Mouse (Mus musculus): ENCODE measurements around the gene Ino80e. TPM values are rescaled to one million over a fixed set of nuclear protein-coding genes. Genes with fewer than 3 reads are reported as not detected.

The Ino80e gene
- total and polyA plus RNA-seq, 2 experiments from 2014 or later = 16.6 to 37.0 TPM

DNA sequence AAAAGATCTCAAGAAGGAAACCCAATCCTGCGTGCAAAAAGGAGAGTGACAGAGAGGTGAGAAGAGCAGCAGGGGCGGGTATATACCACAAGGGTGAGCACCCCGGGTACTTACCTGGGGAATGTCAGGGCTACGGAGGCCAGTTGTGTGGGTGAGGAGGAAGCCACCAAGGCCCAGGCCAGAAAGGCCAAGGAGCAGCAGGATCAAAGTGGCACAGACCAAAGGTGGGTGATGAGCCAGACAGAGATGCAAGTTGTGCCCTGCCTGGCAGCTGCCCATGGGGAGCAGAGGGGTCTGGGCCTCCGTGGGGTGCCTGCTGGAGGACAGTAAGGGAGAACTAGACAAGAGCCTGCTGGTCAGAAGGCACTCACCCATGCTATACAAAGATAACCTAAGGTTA, 34.7 kb upstream of the Ino80e start:
- ATAC-seq (ENCODE audit: insufficient read depth, low read depth) (no peak), DNase-seq (ENCODE audit: low spot score) (no peak)
- no peaks in the 10 kb centered on the region for H3K9me3 ChIP-seq (replicated peaks; ENCODE audit: control insufficient read depth, low read length)
- peaks cover 10% of the 10 kb centered on the region; the same call in 1 of the 2 replicates for H3K4me1 ChIP-seq (ENCODE audit: control insufficient read depth, insufficient read depth)
- no peak for TF ChIP-seq CTCF (IDR thresholded peaks at IDR 0.05; ENCODE audit: low read depth)
- no peak for TF ChIP-seq EP300 (IDR thresholded peaks at IDR 0.05; ENCODE audit: low read depth)
- 0 out of 2 replicates have a peak, but pooled peaks cover under 1% of the 10 kb centered on the region for H3K36me3 ChIP-seq (replicated peaks; ENCODE audit: control insufficient read depth, insufficient read depth, low read length)
- peak overlapping the region; percentile 86 for H3K4me2 ChIP-seq (ENCODE audit: low read depth, low read length)
- WGBS = 82% methylated on average over 5 of the region's 5 CpGs
- no peaks in the 10 kb centered on the region for H3K27me3 ChIP-seq (ENCODE audit: control insufficient read depth, insufficient read depth, low read length)
- H3K4me3 ChIP-seq (ENCODE audit: low read depth, low read length) = no peak overlapping the region
- no peak overlapping the region for H3K9ac ChIP-seq (replicated peaks; ENCODE audit: low read depth, low read length)
- peak overlapping the region; percentile 70; the same call in 1 of the 2 replicates for H3K27ac ChIP-seq (ENCODE audit: low read depth)

DNA sequence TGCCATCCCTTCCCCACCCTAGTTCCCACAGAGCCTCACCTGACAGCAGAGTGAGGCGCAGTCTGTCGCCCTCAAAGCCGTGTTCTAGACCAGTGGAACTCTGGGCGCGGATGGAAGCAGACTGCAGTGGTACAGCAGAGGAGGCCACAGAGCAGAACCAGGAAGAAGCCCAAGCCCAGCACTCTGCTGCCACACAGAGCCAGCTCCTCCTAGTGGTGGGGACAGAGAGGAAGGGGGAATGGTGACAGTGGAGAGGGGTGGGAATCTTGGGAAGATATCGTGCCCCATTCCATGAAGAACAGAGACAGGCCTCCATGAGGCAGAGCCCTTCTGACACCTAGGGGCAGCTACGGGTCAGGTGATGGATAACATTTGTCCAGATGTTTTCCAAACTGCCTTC, 26.7 kb upstream of the Ino80e start:
- DNase-seq (ENCODE audit: low spot score) = no peak
- TF ChIP-seq EP300 (IDR thresholded peaks at IDR 0.05; ENCODE audit: low read depth) (no peak), CTCF (IDR thresholded peaks at IDR 0.05; ENCODE audit: low read depth) (peak; percentile 44)
- H3K9ac ChIP-seq (replicated peaks; ENCODE audit: low read depth, low read length) = peak overlapping the region; percentile 16; the same call in 1 of the 2 replicates
- H3K27me3 ChIP-seq (ENCODE audit: control insufficient read depth, insufficient read depth, low read length) = no peaks in the 10 kb centered on the region
- WGBS = 38% methylated on average over 7 of the region's 7 CpGs
- no peaks in the 10 kb centered on the region for H3K9me3 ChIP-seq (replicated peaks; ENCODE audit: control insufficient read depth, low read length)
- H3K4me2 ChIP-seq (ENCODE audit: low read depth, low read length) = no peak overlapping the region
- H3K4me3 ChIP-seq (ENCODE audit: low read depth, low read length) = no peak overlapping the region
- H3K4me1 ChIP-seq (ENCODE audit: control insufficient read depth, insufficient read depth) = no peaks in the 10 kb centered on the region
- no peak overlapping the region for H3K27ac ChIP-seq (ENCODE audit: low read depth)
- ATAC-seq (ENCODE audit: insufficient read depth, low read depth) = no peak
- H3K36me3 ChIP-seq (replicated peaks; ENCODE audit: control insufficient read depth, insufficient read depth, low read length) = peaks cover 12% of the 10 kb centered on the region; the same call in 1 of the 2 replicates

DNA sequence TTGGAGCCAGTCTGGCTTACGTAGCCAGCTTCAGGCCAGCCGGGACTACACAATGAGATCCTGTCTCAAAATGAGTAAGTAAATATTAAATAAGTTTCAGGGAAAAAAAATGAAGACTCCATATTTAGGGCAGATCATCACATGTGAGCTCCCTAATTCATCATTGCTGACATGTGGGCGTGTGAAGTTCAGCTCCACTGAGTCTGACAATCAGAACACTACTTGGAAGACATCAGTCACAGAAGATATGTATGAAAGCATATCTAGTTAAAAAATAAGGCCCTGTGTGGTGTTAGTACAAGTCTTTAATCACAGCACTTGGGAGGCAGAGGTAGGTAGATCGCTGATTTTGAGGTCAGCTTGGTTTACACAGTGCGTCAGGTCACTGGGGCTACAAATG, 25.1 kb upstream of the Ino80e start:
- no peaks in the 10 kb centered on the region for H3K27me3 ChIP-seq (ENCODE audit: control insufficient read depth, insufficient read depth, low read length)

DNA sequence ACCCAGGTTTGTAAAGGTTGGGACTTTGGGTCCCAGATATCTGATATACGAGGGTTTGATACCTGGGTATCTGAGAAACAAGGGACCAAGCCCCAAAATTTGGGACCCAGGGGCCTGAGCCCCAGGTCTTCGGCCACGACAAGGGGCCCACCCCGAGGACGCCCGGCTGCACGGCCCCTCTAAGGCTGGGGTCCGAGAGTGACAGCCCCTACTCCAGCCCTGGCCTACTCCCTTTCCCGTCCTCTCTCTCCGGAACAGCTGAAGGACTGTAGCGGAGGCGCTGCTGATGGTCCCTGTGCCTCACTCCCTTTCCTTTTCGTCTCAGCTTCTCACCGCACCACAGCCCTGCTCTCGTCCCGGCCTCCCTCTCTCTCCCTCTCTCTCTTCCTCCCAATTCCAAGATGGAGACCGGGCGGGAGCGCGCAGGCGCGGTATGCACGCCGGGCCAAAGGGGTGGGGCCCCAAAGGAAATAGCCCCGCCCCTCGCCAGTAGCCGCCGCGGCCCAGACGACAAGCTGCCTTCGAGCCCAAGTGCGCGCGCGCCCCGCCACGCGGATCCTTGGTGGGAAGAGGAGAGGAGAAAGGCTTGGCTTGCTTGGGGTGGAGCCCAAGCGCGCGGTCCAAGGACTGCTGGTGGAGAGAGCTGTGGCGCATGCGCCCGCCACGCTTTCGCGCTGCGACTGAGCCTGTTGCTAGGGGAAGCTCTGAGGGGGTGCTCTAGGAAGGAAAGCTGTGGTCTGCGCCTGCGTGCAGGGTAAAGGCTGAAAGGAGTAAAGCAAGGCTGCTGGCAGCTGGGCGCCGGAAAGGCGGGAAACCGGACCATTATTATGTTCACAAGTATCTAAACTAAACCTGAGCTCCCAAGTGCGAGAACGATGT, 22.3 kb upstream of the Ino80e start, which contains the start of gene Taok2:
TSS of gene Taok2 (minus strand) at position 418 of the 879 bp plus-strand sequence.
- peak; percentile 95 for ATAC-seq (ENCODE audit: insufficient read depth, low read depth)
- Histone ChIP-seq H3K4me3 (ENCODE audit: low read depth, low read length) (peak within 1 kb of the TSS; percentile 93), H3K36me3 (replicated peaks; ENCODE audit: control insufficient read depth, insufficient read depth, low read length) (peaks cover 10% of the 10 kb centered on the region), H3K4me1 (ENCODE audit: control insufficient read depth, insufficient read depth) (peaks cover 24% of the 10 kb centered on the region; the same call in 1 of the 2 replicates), H3K9me3 (replicated peaks; ENCODE audit: control insufficient read depth, low read length) (no peaks in the 10 kb centered on the region), H3K27me3 (ENCODE audit: control insufficient read depth, insufficient read depth, low read length) (no peaks in the 10 kb centered on the region), H3K27ac (ENCODE audit: low read depth) (peak within 1 kb of the TSS; percentile 96), H3K9ac (replicated peaks; ENCODE audit: low read depth, low read length) (peak within 1 kb of the TSS; percentile 90), H3K4me2 (ENCODE audit: low read depth, low read length) (peak within 1 kb of the TSS; percentile 97)
- TF ChIP-seq CTCF (IDR thresholded peaks at IDR 0.05; ENCODE audit: low read depth) (peak; percentile 20; the same call in 1 of the 2 replicates), EP300 (IDR thresholded peaks at IDR 0.05; ENCODE audit: low read depth) (no peak)
- DNase-seq (ENCODE audit: low spot score) = peak; percentile 97
- under 1% methylated on average over 56 of the region's 56 CpGs for WGBS

More for the DNA sequence above, 25.1 kb upstream of the Ino80e start:
- no peaks in the 10 kb centered on the region for H3K9me3 ChIP-seq (replicated peaks; ENCODE audit: control insufficient read depth, low read length)
- ATAC-seq (ENCODE audit: insufficient read depth, low read depth) = no peak
- no peak overlapping the region for H3K4me3 ChIP-seq (ENCODE audit: low read depth, low read length)
- H3K9ac ChIP-seq (replicated peaks; ENCODE audit: low read depth, low read length) = no peak overlapping the region
- H3K4me2 ChIP-seq (ENCODE audit: low read depth, low read length) = no peak overlapping the region
- peaks cover 12% of the 10 kb centered on the region; the same call in 1 of the 2 replicates for H3K36me3 ChIP-seq (replicated peaks; ENCODE audit: control insufficient read depth, insufficient read depth, low read length)
- 87% methylated on average over 5 of the region's 5 CpGs for WGBS
- H3K4me1 ChIP-seq (ENCODE audit: control insufficient read depth, insufficient read depth) = peaks cover 13% of the 10 kb centered on the region; the same call in 1 of the 2 replicates
- no peak for DNase-seq (ENCODE audit: low spot score)
- TF ChIP-seq CTCF (IDR thresholded peaks at IDR 0.05; ENCODE audit: low read depth) (no peak), EP300 (IDR thresholded peaks at IDR 0.05; ENCODE audit: low read depth) (no peak)
- H3K27ac ChIP-seq (ENCODE audit: low read depth) = no peak overlapping the region

DNA sequence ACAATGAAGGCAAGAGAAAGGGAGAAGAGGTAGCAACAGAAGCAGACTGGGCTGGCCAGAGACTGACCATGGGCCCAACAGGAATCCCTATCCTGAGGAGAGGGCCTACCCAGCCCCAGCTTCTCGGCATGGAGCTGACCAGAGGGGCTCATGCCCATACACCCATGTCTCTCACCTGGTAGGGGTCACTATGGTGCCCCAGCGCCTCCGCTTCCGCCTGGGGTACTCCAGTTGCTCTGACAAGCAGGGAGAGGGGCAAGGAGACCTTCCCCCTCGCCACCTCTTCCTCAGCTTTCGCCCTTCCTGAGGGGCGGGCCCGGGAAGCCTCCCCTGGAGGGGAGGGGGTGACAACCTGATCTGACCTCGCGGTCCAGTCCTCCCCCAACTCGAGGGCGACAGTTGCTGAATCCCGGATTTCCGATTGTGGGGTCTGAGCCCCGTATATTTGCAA, 21.6 kb upstream of the Ino80e start:
- peak overlapping the region; percentile 93 for H3K4me3 ChIP-seq (ENCODE audit: low read depth, low read length)
- peak overlapping the region; percentile 97 for H3K4me2 ChIP-seq (ENCODE audit: low read depth, low read length)
- peaks cover 24% of the 10 kb centered on the region; the same call in 1 of the 2 replicates for H3K4me1 ChIP-seq (ENCODE audit: control insufficient read depth, insufficient read depth)
- peak overlapping the region; percentile 90 for H3K9ac ChIP-seq (replicated peaks; ENCODE audit: low read depth, low read length)
- H3K36me3 ChIP-seq (replicated peaks; ENCODE audit: control insufficient read depth, insufficient read depth, low read length) = peaks cover 18% of the 10 kb centered on the region
- peak; percentile 33 for DNase-seq (ENCODE audit: low spot score)
- H3K27ac ChIP-seq (ENCODE audit: low read depth) = peak overlapping the region; percentile 96
- H3K9me3 ChIP-seq (replicated peaks; ENCODE audit: control insufficient read depth, low read length) = no peaks in the 10 kb centered on the region
- H3K27me3 ChIP-seq (ENCODE audit: control insufficient read depth, insufficient read depth, low read length) = no peaks in the 10 kb centered on the region
- 0% methylated on average over 15 of the region's 15 CpGs for WGBS
- ATAC-seq (ENCODE audit: insufficient read depth, low read depth) = no peak
- no peak for TF ChIP-seq CTCF (IDR thresholded peaks at IDR 0.05; ENCODE audit: low read depth)
